Mouse (Mus musculus) mouse embryonic stem cell (cell line): ENCODE results near the gene Rpa2.
"Not testable (repeated sequence)": the region's sequence is repeated elsewhere in the genome, so short reads cannot be mapped to it uniquely, and the experiment has no call there.

Source experiments
- in situ Hi-C, 2 experiments: fragments of 300-500 bp; cut with MboI; formaldehyde crosslinking; loops; 1 replicate in 1 of 2; 3 replicates in 1 of 2; pipeline ENCODE4 v1.14.3; 2019 to 2020; ENCODE audit warnings: low sequenced_read_pairs in 2 of 2, low pct_unique_long_range_greater_than_20kb in 1 of 2, mixed read lengths in 1 of 2; ENCODE audit not compliant: unreplicated experiment in 1 of 2

The Rpa2 gene

GRCm38 (mm10) chr4:132757633-132758351 is 10.3 kb upstream of the Rpa2 start:
- in situ Hi-C loops: no loop called here

GRCm38 (mm10) chr4:132760296-132760695 is 7.8 kb upstream of the Rpa2 start:
- in situ Hi-C loops: no loop called here

GRCm38 (mm10) chr4:132762602-132763001 is 5.5 kb upstream of the Rpa2 start:
- in situ Hi-C loops: no loop called here

GRCm38 (mm10) chr4:132763125-132763524 is 5.0 kb upstream of the Rpa2 start:
- in situ Hi-C loops: not testable (repeated sequence)

GRCm38 (mm10) chr4:132771776-132772175 is 3.6 kb downstream of the Rpa2 start:
- in situ Hi-C loops: no loop called here

GRCm38 (mm10) chr4:132774905-132775304 is 6.8 kb downstream of the Rpa2 start:
- in situ Hi-C loops: loop anchor here in 1 of 2 experiments (5.0 kb wide), 1 partner anchor 57 kb away; no protein-coding TSS in a partner anchor

- in situ Hi-C loops: loop anchor here in 1 of 2 experiments (5.0 kb wide), 1 partner anchor 56 kb away; no protein-coding TSS in a partner anchor
These were observed 8.6 kb downstream of the Rpa2 start for GRCm38 (mm10) chr4:132776764-132777163.

- in situ Hi-C loops: loop anchor here in 1 of 2 experiments (5.0 kb wide), 1 partner anchor 54 kb away; no protein-coding TSS in a partner anchor
These were observed 10.6 kb downstream of the Rpa2 start for GRCm38 (mm10) chr4:132778562-132779201.

GRCm38 (mm10) chr4:132780288-132780687 is 12.2 kb downstream of the Rpa2 start:
- in situ Hi-C loops: loop anchor here in 1 of 2 experiments (5.0 kb wide), 1 partner anchor 37 kb away; no protein-coding TSS in a partner anchor

- in situ Hi-C loops: loop anchor here in 1 of 2 experiments (5.0 kb wide), 1 partner anchor 34 kb away; no protein-coding TSS in a partner anchor
These were observed 15.6 kb downstream of the Rpa2 start for GRCm38 (mm10) chr4:132783732-132784131.

GRCm38 (mm10) chr4:132785228-132785627 is 17.1 kb downstream of the Rpa2 start:
- in situ Hi-C loops: no loop called here

GRCm38 (mm10) chr4:132789731-132790130 is 21.6 kb downstream of the Rpa2 start:
- in situ Hi-C loops: no loop called here

- in situ Hi-C loops: not testable (repeated sequence)
These were observed 25.3 kb downstream of the Rpa2 start for GRCm38 (mm10) chr4:132793322-132794004.

GRCm38 (mm10) chr4:132794028-132794427 is 25.9 kb downstream of the Rpa2 start:
- in situ Hi-C loops: no loop called here

- in situ Hi-C loops: no loop called here
These were observed 26.6 kb downstream of the Rpa2 start for GRCm38 (mm10) chr4:132794760-132795159.

- in situ Hi-C loops: no loop called here
These were observed 27.0 kb downstream of the Rpa2 start for GRCm38 (mm10) chr4:132795171-132795570.

GRCm38 (mm10) chr4:132796196-132796886 is 28.2 kb downstream of the Rpa2 start, which contains the start of gene Themis2:
Themis2 (minus strand) TSS chr4:132796387.
- in situ Hi-C loops: no loop called here

GRCm38 (mm10) chr4:132797461-132797860 is 29.3 kb downstream of the Rpa2 start:
- in situ Hi-C loops: no loop called here
